Mouse (Mus musculus): ENCODE measurements around the gene Cd276. TPM values are rescaled to one million over a fixed set of nuclear protein-coding genes. Genes with fewer than 3 reads are reported as not detected.

Cd276 gene
- polyA plus RNA-seq, 1 experiment from 2014 or later: 38.4 TPM

- 40% methylated on average over 4 of the region's 4 CpGs for WGBS
- H3K27me3 ChIP-seq: no peaks in the 10 kb centered on the region
- no peak for ATAC-seq (replicated peaks; ENCODE audit: low FRiP score)
- H3K4me2 ChIP-seq: no peak overlapping the region
- no peak overlapping the region for H3K4me3 ChIP-seq (replicated peaks)
- H3K36me3 ChIP-seq: no peaks in the 10 kb centered on the region
- no peak overlapping the region for H3K27ac ChIP-seq
- peaks cover 20% of the 10 kb centered on the region for H3K4me1 ChIP-seq
- H3K9me3 ChIP-seq (replicated peaks): no peaks in the 10 kb centered on the region
- H3K9ac ChIP-seq: no peak overlapping the region
These were observed 58.6 kb downstream of the Cd276 start for GRCm38 (mm10) chr9:58496470-58497182.

GRCm38 (mm10) chr9:58495035-58495434 lies 60.2 kb downstream of the Cd276 start:
- WGBS: 67% methylated on average over 2 of the region's 2 CpGs
- no peaks in the 10 kb centered on the region for H3K36me3 ChIP-seq
- H3K9me3 ChIP-seq (replicated peaks): no peaks in the 10 kb centered on the region
- H3K27ac ChIP-seq: no peak overlapping the region
- H3K4me1 ChIP-seq: peaks cover 25% of the 10 kb centered on the region
- ATAC-seq (replicated peaks; ENCODE audit: low FRiP score): no peak
- H3K9ac ChIP-seq: no peak overlapping the region
- H3K27me3 ChIP-seq: peaks cover 10% of the 10 kb centered on the region
- no peak overlapping the region for H3K4me2 ChIP-seq
- no peak overlapping the region for H3K4me3 ChIP-seq (replicated peaks)

DNA sequence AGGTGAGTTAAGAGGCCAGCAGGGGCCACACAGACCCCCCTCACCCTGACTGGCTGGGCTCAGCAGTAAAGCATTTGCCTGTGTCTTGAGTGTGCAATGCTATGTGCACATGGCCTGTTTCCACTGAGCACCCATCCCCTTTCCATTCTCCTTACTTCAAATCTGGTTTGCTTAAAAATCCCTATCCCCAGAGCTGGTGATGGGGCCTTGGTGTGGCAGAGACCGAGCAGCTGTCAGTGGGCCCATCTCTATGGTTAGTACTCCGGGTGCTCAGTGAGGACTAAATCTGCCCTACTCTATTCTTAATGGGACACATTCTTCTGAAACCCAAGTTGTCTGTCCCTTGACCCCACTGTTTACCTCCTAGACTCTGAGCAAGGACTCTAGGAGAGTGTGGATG lies 64.8 kb downstream of the Cd276 start:
- Histone ChIP-seq H3K4me2 (peak overlapping the region; percentile 99; the same call in 1 of the 2 replicates), H3K27ac (no peak overlapping the region)
- WGBS: 45% methylated on average over 2 of the region's 2 CpGs

GRCm38 (mm10) chr9:58489865-58490165 lies 65.4 kb downstream of the Cd276 start:
- Histone ChIP-seq H3K36me3 (no peaks in the 10 kb centered on the region), H3K27me3 (peaks cover 37% of the 10 kb centered on the region), H3K9me3 (replicated peaks) (no peaks in the 10 kb centered on the region), H3K27ac (no peak overlapping the region), H3K4me2 (peak overlapping the region; percentile 99), H3K4me1 (peaks cover 35% of the 10 kb centered on the region), H3K9ac (0 out of 2 replicates have a peak overlapping the region, but pooled peaks have one; percentile 71), H3K4me3 (replicated peaks) (peak overlapping the region; percentile 70)
- ATAC-seq (replicated peaks; ENCODE audit: low FRiP score): no peak
- WGBS: 15% methylated on average over 7 of the region's 7 CpGs

More for the DNA sequence above, 64.8 kb downstream of the Cd276 start:
- Histone ChIP-seq H3K4me3 (replicated peaks) (no peak overlapping the region), H3K9me3 (replicated peaks) (no peaks in the 10 kb centered on the region), H3K27me3 (peaks cover 33% of the 10 kb centered on the region), H3K9ac (no peak overlapping the region), H3K4me1 (peaks cover 35% of the 10 kb centered on the region), H3K36me3 (no peaks in the 10 kb centered on the region)
- no peak for ATAC-seq (replicated peaks; ENCODE audit: low FRiP score)

- ATAC-seq (replicated peaks; ENCODE audit: low FRiP score): peak; percentile 34; the same call in 1 of the 2 replicates
- WGBS: 4% methylated on average over 13 of the region's 13 CpGs
- peak overlapping the region; percentile 99 for H3K4me2 ChIP-seq
- H3K9ac ChIP-seq: peak overlapping the region; percentile 71
- H3K27ac ChIP-seq: no peak overlapping the region
- H3K9me3 ChIP-seq (replicated peaks): no peaks in the 10 kb centered on the region
- peaks cover 35% of the 10 kb centered on the region for H3K4me1 ChIP-seq
- no peaks in the 10 kb centered on the region for H3K36me3 ChIP-seq
- H3K27me3 ChIP-seq: peaks cover 37% of the 10 kb centered on the region
- H3K4me3 ChIP-seq (replicated peaks): peak overlapping the region; percentile 70
These were observed 65.9 kb downstream of the Cd276 start for GRCm38 (mm10) chr9:58489133-58489864.

- Histone ChIP-seq H3K4me1 (peaks cover 32% of the 10 kb centered on the region), H3K9me3 (replicated peaks) (no peaks in the 10 kb centered on the region), H3K4me3 (replicated peaks) (peak within 1 kb of the TSS; percentile 70), H3K9ac (peak within 1 kb of the TSS; percentile 71), H3K4me2 (peak within 1 kb of the TSS; percentile 99), H3K27ac (peak within 1 kb of the TSS; percentile 79), H3K36me3 (no peaks in the 10 kb centered on the region), H3K27me3 (peaks cover 40% of the 10 kb centered on the region)
- whole genome bisulfite sequencing: under 1% methylated on average over 70 of the region's 104 CpGs
- peak; percentile 77 for ATAC-seq (replicated peaks; ENCODE audit: low FRiP score)
These were observed 67.1 kb downstream of the Cd276 start, which contains the start of gene Insyn1 for GRCm38 (mm10) chr9:58487851-58488801. Insyn1 (plus strand) TSS chr9:58488603.

GRCm38 (mm10) chr9:58487076-58487475 lies 68.2 kb downstream of the Cd276 start:
- no peak overlapping the region for H3K9ac ChIP-seq
- H3K4me1 ChIP-seq: peaks cover 32% of the 10 kb centered on the region
- no peaks in the 10 kb centered on the region for H3K9me3 ChIP-seq (replicated peaks)
- peak overlapping the region; percentile 99; the same call in 1 of the 2 replicates for H3K4me2 ChIP-seq
- H3K4me3 ChIP-seq (replicated peaks): no peak overlapping the region
- no peaks in the 10 kb centered on the region for H3K36me3 ChIP-seq
- H3K27me3 ChIP-seq: peaks cover 40% of the 10 kb centered on the region
- no peak for ATAC-seq (replicated peaks; ENCODE audit: low FRiP score)
- 16% methylated on average over 3 of the region's 3 CpGs for WGBS
- H3K27ac ChIP-seq: no peak overlapping the region

Other genes starting within 250 kb of the Cd276 start
- gene Loxl1, start 242.3 kb downstream of the Cd276 start, polyA plus RNA-seq (2015; fragmentation: Nextera tagmentation; extraction: Ambion mirVana): 33.2 and 39.7 TPM in 2 replicates
- gene Tbc1d21, start 185.0 kb downstream of the Cd276 start, polyA plus RNA-seq (2015; fragmentation: Nextera tagmentation; extraction: Ambion mirVana): not detected in 2 replicates
- 1.4 and 2.3 TPM in 2 replicates for gene Insyn1, start 66.8 kb downstream of the Cd276 start, polyA plus RNA-seq (2015; fragmentation: Nextera tagmentation; extraction: Ambion mirVana)
- 124 and 136 TPM in 2 replicates for gene Nptn, start 26.8 kb upstream of the Cd276 start, polyA plus RNA-seq (2015; fragmentation: Nextera tagmentation; extraction: Ambion mirVana)
- 2.5 and 2.8 TPM in 2 replicates for gene Rec114, start 188.5 kb upstream of the Cd276 start, polyA plus RNA-seq (2015; fragmentation: Nextera tagmentation; extraction: Ambion mirVana)

Measured in kidney, embryonic 15.5 days (tissue).